Mouse (Mus musculus) kidney, embryonic 14.5 days (tissue): ENCODE results near the gene Wfdc1. TPM values are rescaled to one million over a fixed set of nuclear protein-coding genes. Genes with fewer than 3 reads are reported as not detected.
A peak's percentile ranks its signal among the peaks of the same experiment; 100 is the strongest.

Experiments used
- ATAC-seq: fragments of 200-750 bp; cut with Nextera tagmentation; 2 replicates; pipeline ENCODE4 v1.8.0; 2017; ENCODE audit warnings: moderate number of reproducible peaks, mild to moderate bottlenecking, moderate TSS enrichment, moderate library complexity; ENCODE audit not compliant: low FRiP score, low TSS enrichment
- H3K27ac ChIP-seq: fragments of 300-500 bp; sonication (generic); 2 replicates; pipeline ENCODE4 v1.5.1; 2014; ENCODE audit warnings: low read depth, mild to moderate bottlenecking, low read length, moderate library complexity, mixed read lengths
- H3K27me3 ChIP-seq: fragments of 300-500 bp; sonication (generic); 2 replicates; pipeline ENCODE4 v1.6.1; 2014; ENCODE audit warnings: mild to moderate bottlenecking, low read length; ENCODE audit not compliant: control insufficient read depth, insufficient read depth
- H3K36me3 ChIP-seq: fragments of 300-500 bp; sonication (generic); 2 replicates; pipeline ENCODE4 v1.6.1; 2014; ENCODE audit warnings: low read length, mixed read lengths; ENCODE audit not compliant: control insufficient read depth, insufficient read depth
- H3K4me1 ChIP-seq: fragments of 300-500 bp; sonication (generic); 2 replicates; pipeline ENCODE4 v1.6.1; 2014; ENCODE audit warnings: low read length, mixed read lengths; ENCODE audit not compliant: control insufficient read depth, insufficient read depth
- H3K4me2 ChIP-seq: fragments of 300-500 bp; sonication (generic); replicated peaks from 2 replicates; pipeline ENCODE4 v1.6.1; 2014; ENCODE audit warnings: low read depth, mild to moderate bottlenecking, low read length
- H3K4me3 ChIP-seq: fragments of 300-500 bp; sonication (generic); 2 replicates; pipeline ENCODE4 v1.5.1; 2014; ENCODE audit warnings: mild to moderate bottlenecking, low read length
- H3K9ac ChIP-seq: fragments of 300-500 bp; sonication (generic); 2 replicates; pipeline ENCODE4 v1.6.1; 2014; ENCODE audit warnings: low read depth, mild to moderate bottlenecking, low read length, moderate library complexity
- H3K9me3 ChIP-seq: fragments of 300-500 bp; sonication (generic); 2 replicates; pipeline ENCODE4 v1.6.1; 2016; ENCODE audit warnings: low read length; ENCODE audit not compliant: control insufficient read depth
- WGBS: fragments of 180-500 bp; shearing (Covaris S2); extraction: QIAGEN DNeasy Blood & Tissue Kit; methylation state at CpG from one replicate; pipeline ENCODE4 v1.1.7; 2014; 5-methylcytosine and 5-hydroxymethylcytosine counted together
- polyA plus RNA-seq: library from polyadenylated mRNA; unstranded; fragments of >200 nt; fragmentation: Nextera tagmentation; extraction: Ambion mirVana; gene quantifications from 2 replicates; pipeline ENCODE4 v1.2.1, GENCODE M21; 2014

Wfdc1 gene
- polyA plus RNA-seq, 1 experiment from 2014 or later = 1.9 TPM

- H3K4me2 ChIP-seq = no peak within 1 kb of the TSS
- 0 out of 2 replicates have a peak within 1 kb of the TSS, but pooled peaks have one; percentile 37 for H3K27ac ChIP-seq
- H3K27me3 ChIP-seq = peaks cover 22% of the 10 kb centered on the region; the same call in 1 of the 2 replicates
- peaks cover 6% of the 10 kb centered on the region; the same call in 1 of the 2 replicates for H3K4me1 ChIP-seq
- no peaks in the 10 kb centered on the region for H3K36me3 ChIP-seq
- H3K9me3 ChIP-seq = no peaks in the 10 kb centered on the region
- H3K4me3 ChIP-seq = no peak within 1 kb of the TSS
- 23% methylated on average over 6 of the region's 6 CpGs for WGBS
- 0 out of 2 replicates have a peak within 1 kb of the TSS, but pooled peaks have one; percentile 7 for H3K9ac ChIP-seq
- peak; percentile 20; the same call in 1 of the 2 replicates for ATAC-seq
Measured at GRCm38 (mm10) chr8:119635378-119635777, 30.8 kb upstream of the Wfdc1 start, which contains the start of gene Kcng4. Gene Kcng4, minus strand, starts transcription at chr8:119635680.

GRCm38 (mm10) chr8:119635958-119636357 is 30.2 kb upstream of the Wfdc1 start:
- Histone ChIP-seq H3K36me3 (no peaks in the 10 kb centered on the region), H3K4me3 (no peak overlapping the region), H3K9ac (0 out of 2 replicates have a peak overlapping the region, but pooled peaks have one; percentile 7), H3K4me1 (peaks cover 6% of the 10 kb centered on the region; the same call in 1 of the 2 replicates), H3K4me2 (no peak overlapping the region), H3K27me3 (peaks cover 22% of the 10 kb centered on the region; the same call in 1 of the 2 replicates), H3K9me3 (no peaks in the 10 kb centered on the region), H3K27ac (no peak overlapping the region)
- ATAC-seq = no peak
- 63% methylated on average over 2 of the region's 2 CpGs for WGBS

- peaks cover 22% of the 10 kb centered on the region; the same call in 1 of the 2 replicates for H3K27me3 ChIP-seq
- 56% methylated on average over 7 of the region's 7 CpGs for WGBS
- no peak overlapping the region for H3K4me3 ChIP-seq
- no peak overlapping the region for H3K4me2 ChIP-seq
- no peaks in the 10 kb centered on the region for H3K9me3 ChIP-seq
- H3K27ac ChIP-seq = no peak overlapping the region
- no peak for ATAC-seq
- H3K4me1 ChIP-seq = peaks cover 6% of the 10 kb centered on the region; the same call in 1 of the 2 replicates
- no peak overlapping the region for H3K9ac ChIP-seq
- H3K36me3 ChIP-seq = no peaks in the 10 kb centered on the region
Measured at GRCm38 (mm10) chr8:119636766-119637165, 29.4 kb upstream of the Wfdc1 start.

GRCm38 (mm10) chr8:119637381-119637780 is 28.8 kb upstream of the Wfdc1 start:
- Histone ChIP-seq H3K4me2 (no peak overlapping the region), H3K9ac (no peak overlapping the region), H3K4me3 (no peak overlapping the region), H3K36me3 (no peaks in the 10 kb centered on the region), H3K27me3 (peaks cover 22% of the 10 kb centered on the region; the same call in 1 of the 2 replicates), H3K9me3 (no peaks in the 10 kb centered on the region), H3K4me1 (peaks cover 6% of the 10 kb centered on the region; the same call in 1 of the 2 replicates), H3K27ac (no peak overlapping the region)
- WGBS = 79% methylated on average over 4 of the region's 4 CpGs
- ATAC-seq = no peak

- Histone ChIP-seq H3K4me2 (no peak overlapping the region), H3K27ac (no peak overlapping the region), H3K4me1 (peaks cover 6% of the 10 kb centered on the region; the same call in 1 of the 2 replicates), H3K9me3 (no peaks in the 10 kb centered on the region), H3K4me3 (no peak overlapping the region), H3K36me3 (no peaks in the 10 kb centered on the region), H3K27me3 (peaks cover 17% of the 10 kb centered on the region; the same call in 1 of the 2 replicates), H3K9ac (no peak overlapping the region)
- no peak for ATAC-seq
- 84% methylated on average over 6 of the region's 6 CpGs for WGBS
Measured at GRCm38 (mm10) chr8:119638261-119638660, 27.9 kb upstream of the Wfdc1 start.

- ATAC-seq = no peak
Measured at GRCm38 (mm10) chr8:119639798-119640197, 26.4 kb upstream of the Wfdc1 start.

GRCm38 (mm10) chr8:119641058-119641457 is 25.1 kb upstream of the Wfdc1 start:
- H3K27me3 ChIP-seq = no peaks in the 10 kb centered on the region
- 69% methylated on average over 5 of the region's 5 CpGs for WGBS
- ATAC-seq = no peak

More at GRCm38 (mm10) chr8:119639798-119640197, 26.4 kb upstream of the Wfdc1 start:
- Histone ChIP-seq H3K27ac (no peak overlapping the region), H3K4me2 (no peak overlapping the region), H3K4me1 (peaks cover 1% of the 10 kb centered on the region; the same call in 1 of the 2 replicates), H3K9ac (no peak overlapping the region), H3K9me3 (no peaks in the 10 kb centered on the region), H3K36me3 (no peaks in the 10 kb centered on the region), H3K4me3 (no peak overlapping the region), H3K27me3 (peaks cover 5% of the 10 kb centered on the region; the same call in 1 of the 2 replicates)
- 28% methylated on average over 7 of the region's 7 CpGs for WGBS

GRCm38 (mm10) chr8:119642960-119643359 is 23.2 kb upstream of the Wfdc1 start:
- H3K4me3 ChIP-seq = no peak overlapping the region

More at GRCm38 (mm10) chr8:119641058-119641457, 25.1 kb upstream of the Wfdc1 start:
- H3K4me2 ChIP-seq = no peak overlapping the region
- H3K4me3 ChIP-seq = no peak overlapping the region
- H3K36me3 ChIP-seq = no peaks in the 10 kb centered on the region
- no peaks in the 10 kb centered on the region for H3K9me3 ChIP-seq
- H3K9ac ChIP-seq = no peak overlapping the region
- H3K4me1 ChIP-seq = no peaks in the 10 kb centered on the region
- H3K27ac ChIP-seq = no peak overlapping the region

GRCm38 (mm10) chr8:119644429-119644960 is 21.7 kb upstream of the Wfdc1 start:
- no peaks in the 10 kb centered on the region; the same call in 1 of the 2 replicates for H3K9me3 ChIP-seq
- ATAC-seq = no peak
- WGBS = 74% methylated on average over 17 of the region's 17 CpGs
- H3K4me2 ChIP-seq = no peak overlapping the region
- H3K27ac ChIP-seq = no peak overlapping the region
- H3K9ac ChIP-seq = no peak overlapping the region
- no peaks in the 10 kb centered on the region for H3K4me1 ChIP-seq
- H3K4me3 ChIP-seq = no peak overlapping the region
- no peaks in the 10 kb centered on the region for H3K36me3 ChIP-seq
- H3K27me3 ChIP-seq = no peaks in the 10 kb centered on the region

More at GRCm38 (mm10) chr8:119642960-119643359, 23.2 kb upstream of the Wfdc1 start:
- Histone ChIP-seq H3K27ac (no peak overlapping the region), H3K4me2 (no peak overlapping the region), H3K4me1 (no peaks in the 10 kb centered on the region), H3K36me3 (no peaks in the 10 kb centered on the region), H3K9ac (no peak overlapping the region), H3K27me3 (no peaks in the 10 kb centered on the region), H3K9me3 (no peaks in the 10 kb centered on the region; the same call in 1 of the 2 replicates)
- WGBS = 88% methylated on average over 1 of the region's 1 CpGs
- ATAC-seq = no peak
